Mouse (Mus musculus): ENCODE data around the gene Tbx3. TPM values are rescaled to one million over a fixed set of nuclear protein-coding genes. Genes with fewer than 3 reads are reported as not detected.
A peak's percentile ranks its signal among the peaks of the same experiment; 100 is the strongest.

Gene Tbx3
- polyA plus RNA-seq, 1 experiment from 2014 or later: 2.4 TPM

GRCm38 (mm10) chr5:119665739-119666138 lies 4.7 kb upstream of the Tbx3 start:
- no peak overlapping the region for H3K4me3 ChIP-seq (ENCODE audit: low read depth, low read length)
- H3K4me2 ChIP-seq (ENCODE audit: low read length): no peak overlapping the region
- H3K36me3 ChIP-seq (ENCODE audit: control insufficient read depth, insufficient read depth, low read length): no peaks in the 10 kb centered on the region
- peaks cover 73% of the 10 kb centered on the region for H3K27me3 ChIP-seq (ENCODE audit: control insufficient read depth, insufficient read depth, low read depth, low read length)
- no peaks in the 10 kb centered on the region for H3K9me3 ChIP-seq (replicated peaks; ENCODE audit: control insufficient read depth, low read length, poor library complexity, severe bottlenecking)
- no peak for ATAC-seq
- 3% methylated on average over 6 of the region's 6 CpGs for WGBS
- peaks cover 6% of the 10 kb centered on the region; the same call in 1 of the 2 replicates for H3K4me1 ChIP-seq (ENCODE audit: control insufficient read depth, insufficient read depth, low read length)
- no peak overlapping the region for H3K9ac ChIP-seq (ENCODE audit: low read depth, low read length)
- H3K27ac ChIP-seq (ENCODE audit: low read length): no peak overlapping the region

GRCm38 (mm10) chr5:119667356-119667940 lies 3.0 kb upstream of the Tbx3 start:
- ATAC-seq: no peak
- Histone ChIP-seq H3K4me2 (ENCODE audit: low read length) (no peak overlapping the region), H3K4me3 (ENCODE audit: low read depth, low read length) (no peak overlapping the region), H3K27ac (ENCODE audit: low read length) (no peak overlapping the region), H3K36me3 (ENCODE audit: control insufficient read depth, insufficient read depth, low read length) (no peaks in the 10 kb centered on the region), H3K9me3 (replicated peaks; ENCODE audit: control insufficient read depth, low read length, poor library complexity, severe bottlenecking) (no peaks in the 10 kb centered on the region), H3K9ac (ENCODE audit: low read depth, low read length) (no peak overlapping the region), H3K27me3 (ENCODE audit: control insufficient read depth, insufficient read depth, low read depth, low read length) (peaks cover 73% of the 10 kb centered on the region), H3K4me1 (ENCODE audit: control insufficient read depth, insufficient read depth, low read length) (peaks cover 8% of the 10 kb centered on the region; the same call in 1 of the 2 replicates)
- 2% methylated on average over 13 of the region's 13 CpGs for WGBS

- no peak overlapping the region for H3K4me2 ChIP-seq (ENCODE audit: low read length)
- ATAC-seq: no peak
- H3K9me3 ChIP-seq (replicated peaks; ENCODE audit: control insufficient read depth, low read length, poor library complexity, severe bottlenecking): no peaks in the 10 kb centered on the region
- WGBS: 3% methylated on average over 33 of the region's 34 CpGs
- peaks cover 73% of the 10 kb centered on the region for H3K27me3 ChIP-seq (ENCODE audit: control insufficient read depth, insufficient read depth, low read depth, low read length)
- no peak overlapping the region for H3K9ac ChIP-seq (ENCODE audit: low read depth, low read length)
- no peaks in the 10 kb centered on the region for H3K36me3 ChIP-seq (ENCODE audit: control insufficient read depth, insufficient read depth, low read length)
- no peak overlapping the region for H3K4me3 ChIP-seq (ENCODE audit: low read depth, low read length)
- H3K4me1 ChIP-seq (ENCODE audit: control insufficient read depth, insufficient read depth, low read length): peaks cover 8% of the 10 kb centered on the region; the same call in 1 of the 2 replicates
- H3K27ac ChIP-seq (ENCODE audit: low read length): no peak overlapping the region
Observed at GRCm38 (mm10) chr5:119668191-119668912, 2.1 kb upstream of the Tbx3 start.

GRCm38 (mm10) chr5:119668913-119669411 lies 1.5 kb upstream of the Tbx3 start:
- Histone ChIP-seq H3K9me3 (replicated peaks; ENCODE audit: control insufficient read depth, low read length, poor library complexity, severe bottlenecking) (no peaks in the 10 kb centered on the region), H3K4me2 (ENCODE audit: low read length) (no peak overlapping the region), H3K9ac (ENCODE audit: low read depth, low read length) (no peak overlapping the region), H3K4me3 (ENCODE audit: low read depth, low read length) (no peak overlapping the region), H3K27me3 (ENCODE audit: control insufficient read depth, insufficient read depth, low read depth, low read length) (peaks cover 71% of the 10 kb centered on the region), H3K27ac (ENCODE audit: low read length) (no peak overlapping the region), H3K4me1 (ENCODE audit: control insufficient read depth, insufficient read depth, low read length) (peaks cover 8% of the 10 kb centered on the region; the same call in 1 of the 2 replicates), H3K36me3 (ENCODE audit: control insufficient read depth, insufficient read depth, low read length) (no peaks in the 10 kb centered on the region)
- no peak for ATAC-seq
- WGBS: 4% methylated on average over 15 of the region's 18 CpGs

- peak; percentile 62 for ATAC-seq
- H3K9ac ChIP-seq (ENCODE audit: low read depth, low read length): 0 out of 2 replicates have a peak overlapping the region, but pooled peaks have one; percentile 7
- H3K36me3 ChIP-seq (ENCODE audit: control insufficient read depth, insufficient read depth, low read length): no peaks in the 10 kb centered on the region
- peaks cover 8% of the 10 kb centered on the region; the same call in 1 of the 2 replicates for H3K4me1 ChIP-seq (ENCODE audit: control insufficient read depth, insufficient read depth, low read length)
- H3K27me3 ChIP-seq (ENCODE audit: control insufficient read depth, insufficient read depth, low read depth, low read length): peaks cover 72% of the 10 kb centered on the region
- peak overlapping the region; percentile 48 for H3K4me2 ChIP-seq (ENCODE audit: low read length)
- H3K4me3 ChIP-seq (ENCODE audit: low read depth, low read length): peak overlapping the region; percentile 24
- no peak overlapping the region for H3K27ac ChIP-seq (ENCODE audit: low read length)
- H3K9me3 ChIP-seq (replicated peaks; ENCODE audit: control insufficient read depth, low read length, poor library complexity, severe bottlenecking): no peaks in the 10 kb centered on the region
- WGBS: 2% methylated on average over 56 of the region's 61 CpGs
Observed at GRCm38 (mm10) chr5:119669741-119670565, 516 bp upstream of the Tbx3 start.

GRCm38 (mm10) chr5:119671124-119671801 lies 794 bp downstream of the Tbx3 start:
- Histone ChIP-seq H3K9ac (ENCODE audit: low read depth, low read length) (no peak overlapping the region), H3K36me3 (ENCODE audit: control insufficient read depth, insufficient read depth, low read length) (no peaks in the 10 kb centered on the region), H3K27ac (ENCODE audit: low read length) (no peak overlapping the region), H3K4me3 (ENCODE audit: low read depth, low read length) (peak overlapping the region; percentile 24), H3K4me2 (ENCODE audit: low read length) (peak overlapping the region; percentile 48), H3K9me3 (replicated peaks; ENCODE audit: control insufficient read depth, low read length, poor library complexity, severe bottlenecking) (no peaks in the 10 kb centered on the region), H3K4me1 (ENCODE audit: control insufficient read depth, insufficient read depth, low read length) (peaks cover 8% of the 10 kb centered on the region; the same call in 1 of the 2 replicates), H3K27me3 (ENCODE audit: control insufficient read depth, insufficient read depth, low read depth, low read length) (peaks cover 67% of the 10 kb centered on the region)
- no peak for ATAC-seq
- WGBS: under 1% methylated on average over 40 of the region's 40 CpGs

GRCm38 (mm10) chr5:119671965-119672347 lies 1.5 kb downstream of the Tbx3 start:
- no peaks in the 10 kb centered on the region for H3K9me3 ChIP-seq (replicated peaks; ENCODE audit: control insufficient read depth, low read length, poor library complexity, severe bottlenecking)
- no peaks in the 10 kb centered on the region for H3K36me3 ChIP-seq (ENCODE audit: control insufficient read depth, insufficient read depth, low read length)
- no peak overlapping the region for H3K4me2 ChIP-seq (ENCODE audit: low read length)
- H3K4me1 ChIP-seq (ENCODE audit: control insufficient read depth, insufficient read depth, low read length): peaks cover 8% of the 10 kb centered on the region; the same call in 1 of the 2 replicates
- ATAC-seq: no peak
- H3K4me3 ChIP-seq (ENCODE audit: low read depth, low read length): peak overlapping the region; percentile 24
- no peak overlapping the region for H3K27ac ChIP-seq (ENCODE audit: low read length)
- WGBS: under 1% methylated on average over 23 of the region's 23 CpGs
- H3K9ac ChIP-seq (ENCODE audit: low read depth, low read length): no peak overlapping the region
- H3K27me3 ChIP-seq (ENCODE audit: control insufficient read depth, insufficient read depth, low read depth, low read length): peaks cover 66% of the 10 kb centered on the region

- H3K4me1 ChIP-seq (ENCODE audit: control insufficient read depth, insufficient read depth, low read length): peaks cover 8% of the 10 kb centered on the region; the same call in 1 of the 2 replicates
Observed at GRCm38 (mm10) chr5:119672348-119672983, 2.0 kb downstream of the Tbx3 start.

More at GRCm38 (mm10) chr5:119672348-119672983, 2.0 kb downstream of the Tbx3 start:
- Histone ChIP-seq H3K27ac (ENCODE audit: low read length) (no peak overlapping the region), H3K27me3 (ENCODE audit: control insufficient read depth, insufficient read depth, low read depth, low read length) (peaks cover 65% of the 10 kb centered on the region), H3K4me2 (ENCODE audit: low read length) (no peak overlapping the region), H3K4me3 (ENCODE audit: low read depth, low read length) (peak overlapping the region; percentile 24), H3K9ac (ENCODE audit: low read depth, low read length) (no peak overlapping the region), H3K9me3 (replicated peaks; ENCODE audit: control insufficient read depth, low read length, poor library complexity, severe bottlenecking) (no peaks in the 10 kb centered on the region), H3K36me3 (ENCODE audit: control insufficient read depth, insufficient read depth, low read length) (no peaks in the 10 kb centered on the region)
- ATAC-seq: no peak
- WGBS: 3% methylated on average over 19 of the region's 19 CpGs

Measured in midbrain, embryonic 16.5 days (tissue).